ENCODE assay signal across 21 mouse cellular contexts in genomic region chr11:42765213-42765612, GRCm38 (mm10).
"Had no signal": no experiment of that assay in that cellular context is flagged by ENCODE, and none has a peak within 500 bp of the region (broad histone marks: within the 10 kb centered on the region; RNA-seq: fewer than 3 reads in every experiment).

No protein-coding gene starts in this region.

- H3K4me1 ChIP-seq: intestine, embryonic 15.5 days; limb, embryonic 12.5 days; limb, embryonic 15.5 days; neural tube, embryonic 13.5 days; stomach, embryonic 15.5 days had no signal

- H3K27me3 ChIP-seq: intestine, embryonic 15.5 days; limb, embryonic 12.5 days; limb, embryonic 15.5 days; neural tube, embryonic 13.5 days; stomach, embryonic 15.5 days had no signal

- H3K9ac ChIP-seq: intestine, embryonic 15.5 days; limb, embryonic 12.5 days; limb, embryonic 15.5 days; liver, embryonic 14.5 days; liver, postnatal 0 days; lung, embryonic 14.5 days; neural tube, embryonic 13.5 days; stomach, embryonic 15.5 days had no signal

- ATAC-seq: intestine, embryonic 15.5 days; liver, postnatal 0 days; lung, postnatal 0 days had no signal

- H3K27ac ChIP-seq: intestine, embryonic 15.5 days; left cerebral cortex, adult 2 months; limb, embryonic 12.5 days; limb, embryonic 15.5 days; liver, embryonic 14.5 days; macrophage; neural tube, embryonic 13.5 days; stomach, embryonic 15.5 days had no signal

- H3K4me2 ChIP-seq: intestine, embryonic 15.5 days; limb, embryonic 12.5 days; limb, embryonic 15.5 days; liver, embryonic 11.5 days; lung, embryonic 14.5 days; neural tube, embryonic 13.5 days; stomach, embryonic 15.5 days had no signal

- DNase-seq: kidney, adult 11 months; kidney, adult 9 months; kidney, postnatal 14 days; layer of hippocampus, postnatal 36 days; liver, postnatal 0 days; lung, embryonic 14.5 days; retina, postnatal 1 day; right cerebral cortex, postnatal 25 days; spleen, adult 18-20 months; thymus, postnatal 25 days had no signal

- H3K9me3 ChIP-seq: intestine, embryonic 15.5 days; limb, embryonic 12.5 days; limb, embryonic 15.5 days; neural tube, embryonic 13.5 days; stomach, embryonic 15.5 days had no signal

- H3K36me3 ChIP-seq: intestine, embryonic 15.5 days; limb, embryonic 12.5 days; limb, embryonic 15.5 days; neural tube, embryonic 13.5 days; stomach, embryonic 15.5 days had no signal

- H3K4me3 ChIP-seq: intestine, embryonic 15.5 days; left cerebral cortex, adult 2 months; limb, embryonic 12.5 days; limb, embryonic 15.5 days; myocyte; neural tube, embryonic 13.5 days; stomach, embryonic 15.5 days had no signal
